Mouse (Mus musculus) kidney, postnatal 0 days (tissue): ENCODE measurements around the gene Aamp. TPM values are rescaled to one million over a fixed set of nuclear protein-coding genes. Genes with fewer than 3 reads are reported as not detected.

Experiments
- ATAC-seq: fragments of 200-750 bp; cut with Nextera tagmentation; replicated peaks from 2 replicates; pipeline ENCODE4 v1.8.0; 2017; ENCODE audit warnings: low read depth, moderate number of reproducible peaks, moderate TSS enrichment, moderate library complexity; ENCODE audit not compliant: low FRiP score
- DNase-seq: peaks from one replicate; pipeline ENCODE4 v3.0.0-alpha.2; 2016; ENCODE audit warnings: low spot score
- H3K27ac ChIP-seq: fragments of 300-500 bp; sonication (generic); 2 replicates; pipeline ENCODE4 v1.5.1; 2014; ENCODE audit warnings: mild to moderate bottlenecking
- H3K27me3 ChIP-seq: fragments of 300-500 bp; sonication (generic); 2 replicates; pipeline ENCODE4 v1.6.1; 2014; ENCODE audit warnings: low read length, mixed read lengths; ENCODE audit not compliant: insufficient read depth
- H3K36me3 ChIP-seq: fragments of 300-500 bp; sonication (generic); 2 replicates; pipeline ENCODE4 v1.6.1; 2014; ENCODE audit warnings: low read length, mixed read lengths; ENCODE audit not compliant: insufficient read depth
- H3K4me1 ChIP-seq: fragments of 300-500 bp; sonication (generic); replicated peaks from 2 replicates; pipeline ENCODE4 v1.6.1; 2014; ENCODE audit warnings: antibody characterized with exemption, low read length, mixed read lengths; ENCODE audit not compliant: insufficient read depth
- H3K4me2 ChIP-seq: fragments of 300-500 bp; sonication (generic); 2 replicates; pipeline ENCODE4 v1.6.1; 2014; ENCODE audit warnings: mild to moderate bottlenecking, low read length, moderate library complexity, mixed read lengths
- H3K4me3 ChIP-seq: fragments of 300-500 bp; sonication (generic); replicated peaks from 2 replicates; pipeline ENCODE4 v1.5.1; 2014; ENCODE audit warnings: low read depth, low read length
- H3K9ac ChIP-seq: fragments of 300-500 bp; sonication (generic); 2 replicates; pipeline ENCODE4 v1.6.1; 2014; ENCODE audit warnings: low read depth, low read length
- H3K9me3 ChIP-seq: fragments of 300-500 bp; sonication (generic); replicated peaks from 2 replicates; pipeline ENCODE4 v1.6.1; 2016; ENCODE audit warnings: low read length, inconsistent platforms, mixed read lengths
- CTCF ChIP-seq: IDR thresholded peaks from 2 replicates; pipeline ENCODE4 v1.5.1; 2016; ENCODE audit warnings: antibody characterized with exemption, low read depth, mild to moderate bottlenecking, moderate library complexity
- WGBS: fragments of 180-500 bp; shearing (Covaris S2); extraction: QIAGEN DNeasy Blood & Tissue Kit; methylation state at CpG from one replicate; pipeline ENCODE4 v1.1.7; 2014; 5-methylcytosine and 5-hydroxymethylcytosine counted together
- polyA plus RNA-seq: library from polyadenylated mRNA; unstranded; fragments of >200 nt; fragmentation: Nextera tagmentation; extraction: Ambion mirVana; gene quantifications from 2 replicates; pipeline ENCODE4 v1.2.1, GENCODE M21; 2015

Aamp gene
- polyA plus RNA-seq, 1 experiment from 2014 or later = 248 TPM

DNA sequence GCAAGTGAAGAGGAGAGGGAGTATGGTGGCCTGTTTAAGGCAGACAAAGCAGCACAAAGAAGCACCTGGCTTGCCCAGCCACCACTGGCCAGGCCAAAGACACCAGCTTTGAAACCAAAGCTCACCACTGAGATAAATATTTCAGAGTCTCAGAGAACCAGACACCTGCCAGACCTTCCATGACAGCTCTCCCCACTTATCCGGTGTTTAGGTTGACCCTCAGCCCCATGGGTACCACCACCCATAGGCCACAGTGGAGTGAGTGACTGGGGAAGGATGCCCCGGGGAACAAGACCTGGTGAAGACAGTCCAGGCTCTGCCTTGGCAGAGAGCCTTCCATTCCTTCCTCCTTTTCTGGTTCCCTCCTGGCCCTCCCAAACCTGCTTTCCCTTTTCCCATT is 18.3 kb upstream of the Aamp start:
- Histone ChIP-seq H3K4me2 (peak overlapping the region; percentile 94), H3K4me1 (peaks cover 29% of the 10 kb centered on the region), H3K36me3 (no peaks in the 10 kb centered on the region), H3K4me3 (peak overlapping the region; percentile 68; the same call in 1 of the 2 replicates), H3K9ac (no peak overlapping the region), H3K27me3 (no peaks in the 10 kb centered on the region), H3K27ac (peak overlapping the region; percentile 20; the same call in 1 of the 2 replicates), H3K9me3 (no peaks in the 10 kb centered on the region)
- 56% methylated on average over 2 of the region's 2 CpGs for WGBS
- DNase-seq = no peak
- no peak for ATAC-seq
- no peak for TF ChIP-seq CTCF

DNA sequence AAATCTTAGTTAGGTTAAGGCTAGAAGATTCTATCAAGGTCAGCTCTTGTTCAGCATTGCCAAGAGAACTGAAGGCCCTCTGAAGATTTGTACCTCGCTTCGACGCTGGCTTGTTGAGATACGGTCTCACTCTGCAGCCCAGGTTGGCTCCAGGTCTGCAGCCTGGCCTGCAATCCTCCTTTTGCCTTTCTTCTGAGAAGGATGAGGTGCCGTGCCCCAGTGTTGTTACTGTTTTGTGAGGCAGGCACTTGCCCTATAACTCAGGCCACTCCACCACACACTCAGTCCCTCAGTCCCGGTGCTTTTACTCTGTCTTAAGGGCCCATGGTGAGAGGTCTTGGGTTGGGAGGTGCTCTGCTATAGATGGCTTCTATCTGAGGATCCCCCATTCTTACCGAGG is 17.7 kb upstream of the Aamp start:
- Histone ChIP-seq H3K9ac (no peak overlapping the region), H3K27ac (no peak overlapping the region), H3K27me3 (no peaks in the 10 kb centered on the region), H3K4me3 (no peak overlapping the region), H3K4me1 (peaks cover 35% of the 10 kb centered on the region), H3K9me3 (no peaks in the 10 kb centered on the region), H3K36me3 (no peaks in the 10 kb centered on the region), H3K4me2 (peak overlapping the region; percentile 94; the same call in 1 of the 2 replicates)
- ATAC-seq (no peak), DNase-seq (no peak)
- WGBS = 67% methylated on average over 7 of the region's 7 CpGs
- no peak for TF ChIP-seq CTCF

DNA sequence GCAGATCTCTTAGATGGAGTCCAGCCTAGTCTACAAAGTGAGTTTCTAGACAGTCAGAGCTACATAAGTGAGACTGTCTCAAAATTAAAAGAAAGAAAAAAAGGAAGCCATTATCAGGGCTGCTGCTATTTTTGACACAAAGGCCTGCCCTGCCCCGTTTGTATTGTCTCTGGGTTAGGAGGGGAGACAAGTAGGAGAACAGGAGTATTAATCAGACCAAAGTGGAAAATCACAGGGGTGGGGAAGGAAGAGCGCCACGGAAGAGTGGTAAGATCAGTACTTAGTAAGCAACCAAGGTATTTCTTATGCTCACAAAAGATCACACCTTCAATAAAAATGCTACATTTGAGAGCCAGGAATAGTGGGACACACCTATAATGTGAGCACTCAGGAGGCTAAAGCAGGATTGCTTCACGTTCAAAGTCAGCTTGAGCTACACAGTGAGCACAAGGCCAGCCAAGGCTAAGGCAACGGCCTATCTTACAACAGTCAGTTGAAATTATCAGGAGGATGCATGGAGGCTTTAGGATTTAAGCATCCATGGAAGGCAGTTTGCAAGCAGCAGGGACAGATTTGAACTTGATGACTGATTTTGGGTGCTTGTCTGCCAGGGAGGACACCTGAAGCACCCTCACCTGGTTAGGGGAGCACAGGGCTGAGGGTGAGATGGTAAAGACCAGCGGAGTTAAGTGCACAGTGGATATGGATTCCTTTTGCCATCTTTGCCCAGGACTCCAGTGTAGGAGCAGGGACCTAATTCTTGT is 16.0 kb upstream of the Aamp start:
- Histone ChIP-seq H3K4me2 (no peak overlapping the region), H3K27me3 (no peaks in the 10 kb centered on the region), H3K36me3 (no peaks in the 10 kb centered on the region), H3K27ac (no peak overlapping the region), H3K9ac (no peak overlapping the region), H3K4me1 (peaks cover 52% of the 10 kb centered on the region), H3K4me3 (no peak overlapping the region), H3K9me3 (no peaks in the 10 kb centered on the region)
- WGBS = 79% methylated on average over 6 of the region's 6 CpGs
- ATAC-seq = no peak
- DNase-seq = no peak
- TF ChIP-seq CTCF = no peak

DNA sequence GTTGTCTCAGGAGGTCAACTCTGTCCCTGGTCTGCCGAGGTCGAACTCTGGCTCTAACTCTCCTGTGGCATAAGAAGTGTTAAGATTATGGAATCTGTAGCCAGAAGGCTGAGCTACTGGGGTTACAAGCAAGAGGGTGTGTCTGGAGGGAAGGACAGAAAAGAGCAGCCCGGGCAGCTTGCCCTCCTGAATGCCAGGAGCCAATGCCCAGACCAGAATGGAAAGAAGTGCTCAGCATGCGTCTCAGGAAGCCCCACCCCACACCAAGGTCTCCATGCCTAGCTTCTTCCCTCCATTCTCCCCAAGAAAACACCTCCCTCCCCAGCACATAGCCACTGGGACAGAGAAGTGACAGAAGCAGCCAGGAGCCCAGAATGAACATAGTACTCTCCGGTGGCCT is 14.5 kb upstream of the Aamp start:
- H3K9ac ChIP-seq = no peak overlapping the region
- ATAC-seq (no peak), DNase-seq (no peak)
- H3K4me3 ChIP-seq = no peak overlapping the region
- WGBS = 53% methylated on average over 5 of the region's 5 CpGs
- H3K27me3 ChIP-seq = no peaks in the 10 kb centered on the region
- TF ChIP-seq CTCF = no peak
- peaks cover 61% of the 10 kb centered on the region for H3K4me1 ChIP-seq
- H3K9me3 ChIP-seq = no peaks in the 10 kb centered on the region
- H3K4me2 ChIP-seq = no peak overlapping the region
- H3K36me3 ChIP-seq = no peaks in the 10 kb centered on the region
- 0 out of 2 replicates have a peak overlapping the region, but pooled peaks have one; percentile 13 for H3K27ac ChIP-seq

DNA sequence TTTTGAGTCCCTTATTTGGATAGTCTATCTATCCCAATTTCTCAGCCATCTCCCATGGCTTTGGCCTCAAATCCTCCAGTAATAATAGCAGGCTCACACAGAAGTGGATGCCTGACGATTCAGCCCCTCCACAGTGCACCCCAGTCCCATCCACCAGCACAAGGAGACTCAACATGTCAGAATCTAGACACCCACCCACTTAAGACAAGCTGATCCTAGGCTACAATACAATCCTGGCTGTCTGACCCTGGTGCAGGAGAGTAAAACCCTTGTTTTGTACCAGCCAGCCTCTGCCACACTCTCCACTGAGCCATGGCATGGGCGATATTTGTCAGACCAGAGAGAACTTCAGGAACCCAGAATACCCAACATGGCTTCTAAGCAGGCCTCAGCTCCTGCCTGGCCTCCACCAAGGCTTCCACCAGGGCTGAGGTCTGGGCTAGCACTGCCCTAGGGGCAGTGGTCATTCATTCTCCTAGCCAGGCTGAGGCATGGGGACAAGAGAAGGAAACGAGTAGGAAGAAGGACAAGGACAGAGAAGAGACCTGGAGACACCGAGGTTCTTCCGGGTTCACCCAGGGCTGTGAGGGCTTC is 13.7 kb upstream of the Aamp start:
- Histone ChIP-seq H3K4me1 (peaks cover 57% of the 10 kb centered on the region), H3K9ac (no peak overlapping the region)
- 82% methylated on average over 5 of the region's 5 CpGs for whole genome bisulfite sequencing

DNA sequence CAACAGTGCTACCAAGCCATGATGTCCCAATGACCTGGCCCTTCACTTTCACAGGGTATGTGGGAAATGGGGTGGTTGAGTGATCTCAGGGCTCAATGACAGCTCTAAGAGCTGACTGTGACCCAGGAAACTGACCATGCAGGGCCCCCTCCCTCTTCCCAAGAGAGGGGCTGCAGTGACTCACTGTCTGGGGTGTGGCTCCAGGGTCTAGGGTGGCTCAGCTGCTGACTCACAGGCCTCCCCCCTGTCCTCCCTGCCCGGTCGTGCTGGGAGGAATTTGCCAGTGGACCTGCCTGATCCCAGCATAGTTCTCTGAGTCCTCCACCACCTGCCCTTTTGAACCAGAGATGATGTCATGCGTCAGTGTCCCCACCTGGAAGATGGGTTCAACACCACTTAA is 12.7 kb upstream of the Aamp start:
- peak overlapping the region; percentile 92 for H3K27ac ChIP-seq
- no peaks in the 10 kb centered on the region for H3K27me3 ChIP-seq
- H3K4me1 ChIP-seq = peaks cover 49% of the 10 kb centered on the region
- H3K36me3 ChIP-seq = peaks cover 6% of the 10 kb centered on the region; the same call in 1 of the 2 replicates
- no peak for TF ChIP-seq CTCF
- WGBS = 44% methylated on average over 3 of the region's 3 CpGs
- no peak for DNase-seq
- H3K9me3 ChIP-seq = no peaks in the 10 kb centered on the region
- 0 out of 2 replicates have a peak, but pooled peaks have one; percentile 8 for ATAC-seq
- H3K9ac ChIP-seq = peak overlapping the region; percentile 27; the same call in 1 of the 2 replicates
- H3K4me3 ChIP-seq = no peak overlapping the region
- no peak overlapping the region for H3K4me2 ChIP-seq

More for the DNA sequence above, 13.7 kb upstream of the Aamp start:
- TF ChIP-seq CTCF = no peak
- DNase-seq (no peak), ATAC-seq (no peak)
- no peaks in the 10 kb centered on the region for H3K9me3 ChIP-seq
- H3K4me3 ChIP-seq = no peak overlapping the region
- no peaks in the 10 kb centered on the region for H3K27me3 ChIP-seq
- H3K4me2 ChIP-seq = no peak overlapping the region
- peak overlapping the region; percentile 92 for H3K27ac ChIP-seq
- H3K36me3 ChIP-seq = no peaks in the 10 kb centered on the region
